Mouse (Mus musculus) stomach, embryonic 14.5 days (tissue): ENCODE results near the gene Ccdc96. TPM values are rescaled to one million over a fixed set of nuclear protein-coding genes. Genes with fewer than 3 reads are reported as not detected.
A peak's percentile ranks its signal among the peaks of the same experiment; 100 is the strongest.

ENCODE experiments used
- ATAC-seq: fragments of 200-750 bp; cut with Nextera tagmentation; 2 replicates; pipeline ENCODE4 v1.8.0; 2017; ENCODE audit warnings: low read depth, moderate TSS enrichment; ENCODE audit not compliant: insufficient number of reproducible peaks, insufficient read depth, low FRiP score
- H3K27ac ChIP-seq: fragments of 300-500 bp; sonication (generic); 2 replicates; pipeline ENCODE4 v1.5.1; 2014; ENCODE audit warnings: mild to moderate bottlenecking, low read length, moderate library complexity, mixed read lengths
- H3K27me3 ChIP-seq: fragments of 300-500 bp; sonication (generic); 2 replicates; pipeline ENCODE4 v1.6.1; 2014; ENCODE audit warnings: low read length, control low read depth, mixed read lengths; ENCODE audit not compliant: control insufficient read depth, insufficient read depth
- H3K36me3 ChIP-seq: fragments of 300-500 bp; sonication (generic); 2 replicates; pipeline ENCODE4 v1.6.1; 2014; ENCODE audit warnings: mild to moderate bottlenecking, control low read depth, low read length, moderate library complexity, mixed read lengths; ENCODE audit not compliant: control insufficient read depth, insufficient read depth
- H3K4me1 ChIP-seq: fragments of 300-500 bp; sonication (generic); 2 replicates; pipeline ENCODE4 v1.6.1; 2014; ENCODE audit warnings: low read length, control low read depth, mixed read lengths; ENCODE audit not compliant: control insufficient read depth, insufficient read depth
- H3K4me2 ChIP-seq: fragments of 300-500 bp; sonication (generic); replicated peaks from 2 replicates; pipeline ENCODE4 v1.6.1; 2014; ENCODE audit warnings: low read depth, low read length, control low read depth
- H3K4me3 ChIP-seq: fragments of 300-500 bp; sonication (generic); 2 replicates; pipeline ENCODE4 v1.5.1; 2014; ENCODE audit warnings: low read depth, low read length, control low read depth
- H3K9ac ChIP-seq: fragments of 300-500 bp; sonication (generic); replicated peaks from 2 replicates; pipeline ENCODE4 v1.6.1; 2014; ENCODE audit warnings: low read depth, mild to moderate bottlenecking, control low read depth, low read length, moderate library complexity, mixed read lengths
- H3K9me3 ChIP-seq: fragments of 300-500 bp; sonication (generic); 2 replicates; pipeline ENCODE4 v1.6.1; 2016; ENCODE audit warnings: low read depth, low read length, control low read depth; ENCODE audit not compliant: control insufficient read depth
- WGBS: fragments of 180-500 bp; shearing (Covaris S2); extraction: QIAGEN DNeasy Blood & Tissue Kit; methylation state at CpG from one replicate; pipeline ENCODE4 v1.1.7; 2014; 5-methylcytosine and 5-hydroxymethylcytosine counted together
- polyA plus RNA-seq: library from polyadenylated mRNA; unstranded; fragments of >200 nt; fragmentation: Nextera tagmentation; extraction: Ambion mirVana; gene quantifications from 2 replicates; pipeline ENCODE4 v1.2.1, GENCODE M21; 2014

The Ccdc96 gene
- polyA plus RNA-seq, 1 experiment from 2014 or later: 0.38 TPM

- Histone ChIP-seq H3K27me3 (no peaks in the 10 kb centered on the region), H3K27ac (no peak within 1 kb of the TSS), H3K9ac (peak within 1 kb of the TSS; percentile 67), H3K4me1 (peaks cover 11% of the 10 kb centered on the region; the same call in 1 of the 2 replicates), H3K36me3 (peaks cover 8% of the 10 kb centered on the region), H3K9me3 (no peaks in the 10 kb centered on the region), H3K4me2 (peak within 1 kb of the TSS; percentile 98), H3K4me3 (peak within 1 kb of the TSS; percentile 84)
- ATAC-seq: peak; percentile 95
- WGBS: under 1% methylated on average over 68 of the region's 68 CpGs
These were observed 19.4 kb upstream of the Ccdc96 start, which contains the start of gene Grpel1 for GRCm38 (mm10) chr5:36464709-36465661. TSS of gene Grpel1 (plus strand) at chr5:36464998.

GRCm38 (mm10) chr5:36465889-36466288, 18.5 kb upstream of the Ccdc96 start:
- ATAC-seq: no peak
- no peak overlapping the region for H3K27ac ChIP-seq
- 24% methylated on average over 8 of the region's 8 CpGs for WGBS

GRCm38 (mm10) chr5:36471206-36471605, 13.2 kb upstream of the Ccdc96 start:
- Histone ChIP-seq H3K9me3 (no peaks in the 10 kb centered on the region), H3K9ac (no peak overlapping the region)
- WGBS: 92% methylated on average over 8 of the region's 8 CpGs

More at GRCm38 (mm10) chr5:36465889-36466288, 18.5 kb upstream of the Ccdc96 start:
- Histone ChIP-seq H3K4me3 (peak overlapping the region; percentile 84), H3K4me2 (peak overlapping the region; percentile 98), H3K9me3 (no peaks in the 10 kb centered on the region), H3K9ac (peak overlapping the region; percentile 67), H3K4me1 (peaks cover 11% of the 10 kb centered on the region; the same call in 1 of the 2 replicates), H3K27me3 (no peaks in the 10 kb centered on the region), H3K36me3 (peaks cover 15% of the 10 kb centered on the region)

GRCm38 (mm10) chr5:36472876-36473655, 11.3 kb upstream of the Ccdc96 start:
- Histone ChIP-seq H3K4me1 (no peaks in the 10 kb centered on the region), H3K9me3 (no peaks in the 10 kb centered on the region), H3K27me3 (no peaks in the 10 kb centered on the region), H3K27ac (no peak overlapping the region), H3K4me2 (no peak overlapping the region), H3K36me3 (peaks cover 44% of the 10 kb centered on the region), H3K4me3 (no peak overlapping the region), H3K9ac (no peak overlapping the region)
- no peak for ATAC-seq
- 90% methylated on average over 4 of the region's 4 CpGs for WGBS

More at GRCm38 (mm10) chr5:36471206-36471605, 13.2 kb upstream of the Ccdc96 start:
- no peak overlapping the region for H3K4me3 ChIP-seq
- no peak for ATAC-seq
- no peaks in the 10 kb centered on the region for H3K27me3 ChIP-seq
- H3K27ac ChIP-seq: no peak overlapping the region
- no peak overlapping the region for H3K4me2 ChIP-seq
- peaks cover under 1% of the 10 kb centered on the region; the same call in 1 of the 2 replicates for H3K4me1 ChIP-seq
- H3K36me3 ChIP-seq: peaks cover 41% of the 10 kb centered on the region

- ATAC-seq: no peak
These were observed 10.1 kb upstream of the Ccdc96 start for GRCm38 (mm10) chr5:36474283-36474682.

GRCm38 (mm10) chr5:36477486-36477885, 6.9 kb upstream of the Ccdc96 start:
- no peak overlapping the region for H3K4me3 ChIP-seq
- H3K9me3 ChIP-seq: no peaks in the 10 kb centered on the region
- H3K4me1 ChIP-seq: peaks cover 2% of the 10 kb centered on the region; the same call in 1 of the 2 replicates
- no peak overlapping the region for H3K27ac ChIP-seq
- no peaks in the 10 kb centered on the region for H3K27me3 ChIP-seq
- H3K9ac ChIP-seq: no peak overlapping the region
- ATAC-seq: no peak
- 88% methylated on average over 3 of the region's 3 CpGs for WGBS
- no peak overlapping the region for H3K4me2 ChIP-seq
- peaks cover 13% of the 10 kb centered on the region for H3K36me3 ChIP-seq

More at GRCm38 (mm10) chr5:36474283-36474682, 10.1 kb upstream of the Ccdc96 start:
- Histone ChIP-seq H3K27ac (no peak overlapping the region), H3K9ac (no peak overlapping the region), H3K36me3 (peaks cover 43% of the 10 kb centered on the region), H3K4me2 (no peak overlapping the region), H3K4me1 (no peaks in the 10 kb centered on the region), H3K27me3 (no peaks in the 10 kb centered on the region), H3K9me3 (no peaks in the 10 kb centered on the region), H3K4me3 (no peak overlapping the region)
- WGBS: 88% methylated on average over 5 of the region's 5 CpGs

- Histone ChIP-seq H3K9ac (no peak overlapping the region), H3K36me3 (peaks cover 3% of the 10 kb centered on the region), H3K4me2 (no peak overlapping the region), H3K4me3 (no peak overlapping the region), H3K27ac (no peak overlapping the region), H3K27me3 (no peaks in the 10 kb centered on the region), H3K4me1 (peaks cover 10% of the 10 kb centered on the region; the same call in 1 of the 2 replicates), H3K9me3 (no peaks in the 10 kb centered on the region)
- ATAC-seq: no peak
- WGBS: 88% methylated on average over 6 of the region's 6 CpGs
These were observed 5.6 kb upstream of the Ccdc96 start for GRCm38 (mm10) chr5:36478540-36479420.
